Mouse (Mus musculus): ENCODE results near the gene Olfr1378. TPM values are rescaled to one million over a fixed set of nuclear protein-coding genes. Genes with fewer than 3 reads are reported as not detected.

Gene Olfr1378
- polyA plus RNA-seq (2016; fragmentation: Nextera tagmentation; extraction: Ambion mirVana): not detected in 2 replicates

DNA sequence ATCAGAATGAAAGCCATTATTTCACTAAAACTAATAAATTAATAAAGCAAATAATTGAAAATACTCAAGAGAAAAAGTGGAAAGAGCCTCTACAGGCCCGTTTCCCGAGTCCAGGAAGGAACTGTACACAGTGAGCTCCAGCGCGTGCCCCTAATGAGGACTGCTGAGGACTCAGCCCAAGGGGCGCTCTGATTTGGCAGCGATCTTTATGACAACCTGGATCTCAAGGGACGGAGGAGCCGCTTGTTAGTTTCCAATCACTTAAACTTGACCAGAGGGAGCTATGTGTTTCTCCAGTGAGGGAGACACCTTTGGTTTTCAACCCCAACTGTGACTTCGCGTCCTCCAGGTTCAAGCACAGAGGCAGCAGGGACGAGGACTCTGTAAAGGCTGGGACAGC, at the start of gene Olfr1378:
Gene Olfr1378, plus strand, starts transcription at position 301 of the 400 bp plus-strand sequence.
- no peak within 1 kb of the TSS for H3K27ac ChIP-seq
- H3K4me2 ChIP-seq: no peak within 1 kb of the TSS
- no peak within 1 kb of the TSS for H3K4me3 ChIP-seq (replicated peaks)
- WGBS: 92% methylated on average over 11 of the region's 11 CpGs
- H3K9ac ChIP-seq: no peak within 1 kb of the TSS
- no peaks in the 10 kb centered on the region for H3K36me3 ChIP-seq (replicated peaks)
- H3K9me3 ChIP-seq: no peaks in the 10 kb centered on the region
- H3K4me1 ChIP-seq: no peaks in the 10 kb centered on the region; the same call in 1 of the 2 replicates
- ATAC-seq (ENCODE audit: low FRiP score): no peak
- no peaks in the 10 kb centered on the region for H3K27me3 ChIP-seq

DNA sequence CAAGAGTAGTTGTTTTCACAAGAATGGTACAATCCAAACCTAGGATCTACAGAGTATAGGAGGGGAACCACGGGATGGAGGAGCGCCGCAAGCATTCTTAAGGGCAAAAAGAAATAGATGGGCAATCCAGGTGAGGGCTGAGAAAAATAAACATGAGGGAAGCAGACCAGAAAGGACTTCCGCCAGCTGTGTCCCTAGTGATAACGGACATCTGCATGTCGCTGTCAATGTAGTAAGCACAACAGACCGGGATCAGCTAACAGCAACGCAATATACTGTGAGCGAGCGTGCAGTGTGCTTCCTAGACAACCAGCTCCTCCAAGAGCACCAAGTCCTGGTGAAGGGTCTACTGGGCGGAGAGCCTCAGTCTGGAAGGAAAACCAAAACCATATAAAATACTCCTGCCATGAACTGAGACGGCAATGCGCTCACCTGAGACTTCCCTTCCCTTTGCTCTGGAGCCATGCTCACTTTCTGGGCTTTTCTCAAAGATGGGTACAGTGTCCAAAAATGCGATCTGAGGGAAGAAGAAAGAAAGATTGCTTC, 35.8 kb upstream of the Olfr1378 start:
- 38% methylated on average over 14 of the region's 14 CpGs for whole genome bisulfite sequencing
- no peak for ATAC-seq (ENCODE audit: low FRiP score)
- peak overlapping the region; percentile 60 for H3K4me3 ChIP-seq (replicated peaks)
- no peaks in the 10 kb centered on the region for H3K36me3 ChIP-seq (replicated peaks)
- peaks cover 10% of the 10 kb centered on the region for H3K4me1 ChIP-seq
- H3K27me3 ChIP-seq: peaks cover 14% of the 10 kb centered on the region; the same call in 1 of the 2 replicates
- H3K4me2 ChIP-seq: peak overlapping the region; percentile 84
- peak overlapping the region; percentile 75 for H3K9ac ChIP-seq
- 0 out of 2 replicates have a peak overlapping the region, but pooled peaks have one; percentile 25 for H3K27ac ChIP-seq
- H3K9me3 ChIP-seq: no peaks in the 10 kb centered on the region

DNA sequence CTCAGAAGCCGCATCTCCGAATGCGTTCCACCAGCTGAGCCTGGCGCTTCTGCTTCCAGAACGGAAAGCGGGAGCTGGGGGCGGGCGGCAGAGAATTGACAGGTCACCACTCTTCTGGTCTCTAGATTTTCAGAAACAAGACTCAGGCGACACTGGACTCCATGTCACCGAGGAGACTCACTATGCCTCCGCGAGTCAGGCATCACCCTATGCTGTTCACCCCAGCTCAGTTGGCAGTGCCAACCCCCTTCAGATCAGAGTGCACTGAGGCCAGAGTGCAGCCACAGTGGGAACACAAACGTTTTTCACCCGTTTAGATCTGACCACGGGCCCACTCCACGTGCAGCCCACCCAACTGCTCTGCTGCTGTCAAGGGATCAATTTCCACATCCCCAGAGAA, 35.3 kb upstream of the Olfr1378 start:
- peak; percentile 66 for ATAC-seq (ENCODE audit: low FRiP score)
- Histone ChIP-seq H3K27me3 (peaks cover 14% of the 10 kb centered on the region; the same call in 1 of the 2 replicates), H3K4me1 (peaks cover 10% of the 10 kb centered on the region), H3K9ac (peak overlapping the region; percentile 75), H3K36me3 (replicated peaks) (no peaks in the 10 kb centered on the region), H3K4me2 (peak overlapping the region; percentile 84), H3K9me3 (no peaks in the 10 kb centered on the region), H3K4me3 (replicated peaks) (peak overlapping the region; percentile 60), H3K27ac (peak overlapping the region; percentile 25; the same call in 1 of the 2 replicates)
- WGBS: 2% methylated on average over 16 of the region's 16 CpGs

DNA sequence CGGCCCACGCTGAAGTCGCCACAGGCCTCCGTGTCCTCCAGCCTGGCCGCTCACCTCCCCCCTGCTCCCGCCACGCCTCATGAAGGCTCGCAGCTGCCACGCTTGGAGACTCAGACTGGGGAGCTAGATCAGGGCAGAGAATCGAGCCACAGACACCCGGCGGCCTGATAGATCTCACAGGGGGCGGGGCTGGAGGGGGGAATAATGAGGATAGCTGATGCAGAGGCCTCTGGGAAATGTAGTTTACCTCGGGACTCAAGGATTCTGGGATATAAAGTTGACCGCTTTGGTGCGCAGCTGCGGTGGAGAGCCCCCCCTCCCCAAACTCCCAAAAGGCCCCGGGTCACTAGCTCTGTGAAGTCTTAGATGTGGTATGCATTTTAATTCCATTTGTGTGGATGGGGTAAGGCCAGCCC, 34.9 kb upstream of the Olfr1378 start, which contains the start of gene Zfp354b:
Gene Zfp354b, minus strand, starts transcription at position 183 of the 416 bp plus-strand sequence.
- peaks cover 14% of the 10 kb centered on the region; the same call in 1 of the 2 replicates for H3K27me3 ChIP-seq
- no peaks in the 10 kb centered on the region for H3K36me3 ChIP-seq (replicated peaks)
- H3K27ac ChIP-seq: peak within 1 kb of the TSS; percentile 25; the same call in 1 of the 2 replicates
- 0% methylated on average over 18 of the region's 18 CpGs for WGBS
- ATAC-seq (ENCODE audit: low FRiP score): peak; percentile 96
- peak within 1 kb of the TSS; percentile 84 for H3K4me2 ChIP-seq
- H3K4me1 ChIP-seq: peaks cover 10% of the 10 kb centered on the region
- H3K4me3 ChIP-seq (replicated peaks): peak within 1 kb of the TSS; percentile 60
- no peaks in the 10 kb centered on the region for H3K9me3 ChIP-seq
- peak within 1 kb of the TSS; percentile 75 for H3K9ac ChIP-seq

DNA sequence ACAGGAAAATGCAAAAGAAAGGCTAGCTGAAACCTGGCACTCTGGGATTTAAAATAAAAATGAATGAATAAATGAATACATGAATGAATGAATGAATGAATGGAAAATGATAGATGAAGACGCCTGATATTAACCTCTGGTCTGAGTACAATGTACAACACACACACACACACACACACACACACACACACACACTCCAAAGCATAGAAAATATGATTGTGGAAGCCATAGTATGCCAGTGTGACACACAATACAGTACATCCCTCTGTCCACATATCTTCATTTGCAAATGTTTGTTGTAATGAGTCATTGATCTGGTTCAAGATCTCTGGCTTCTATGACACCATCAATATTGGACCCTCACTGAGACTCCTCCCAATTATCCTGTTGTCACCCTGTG, 34.3 kb upstream of the Olfr1378 start:
- WGBS: 50% methylated on average over 1 of the region's 1 CpGs
- H3K4me3 ChIP-seq (replicated peaks): no peak overlapping the region
- ATAC-seq (ENCODE audit: low FRiP score): peak; percentile 51
- no peaks in the 10 kb centered on the region for H3K9me3 ChIP-seq
- H3K9ac ChIP-seq: no peak overlapping the region
- no peaks in the 10 kb centered on the region for H3K36me3 ChIP-seq (replicated peaks)
- peak overlapping the region; percentile 84; the same call in 1 of the 2 replicates for H3K4me2 ChIP-seq
- H3K27ac ChIP-seq: no peak overlapping the region
- H3K4me1 ChIP-seq: peaks cover 10% of the 10 kb centered on the region
- H3K27me3 ChIP-seq: peaks cover 14% of the 10 kb centered on the region; the same call in 1 of the 2 replicates

GRCm38 (mm10) chr11:50938435-50938834, 27.9 kb upstream of the Olfr1378 start:
- Histone ChIP-seq H3K27ac (no peak overlapping the region), H3K27me3 (no peaks in the 10 kb centered on the region), H3K9me3 (no peaks in the 10 kb centered on the region), H3K9ac (no peak overlapping the region), H3K4me1 (no peaks in the 10 kb centered on the region), H3K4me3 (replicated peaks) (no peak overlapping the region), H3K4me2 (no peak overlapping the region), H3K36me3 (replicated peaks) (no peaks in the 10 kb centered on the region)
- 82% methylated on average over 8 of the region's 8 CpGs for WGBS
- no peak for ATAC-seq (ENCODE audit: low FRiP score)

DNA sequence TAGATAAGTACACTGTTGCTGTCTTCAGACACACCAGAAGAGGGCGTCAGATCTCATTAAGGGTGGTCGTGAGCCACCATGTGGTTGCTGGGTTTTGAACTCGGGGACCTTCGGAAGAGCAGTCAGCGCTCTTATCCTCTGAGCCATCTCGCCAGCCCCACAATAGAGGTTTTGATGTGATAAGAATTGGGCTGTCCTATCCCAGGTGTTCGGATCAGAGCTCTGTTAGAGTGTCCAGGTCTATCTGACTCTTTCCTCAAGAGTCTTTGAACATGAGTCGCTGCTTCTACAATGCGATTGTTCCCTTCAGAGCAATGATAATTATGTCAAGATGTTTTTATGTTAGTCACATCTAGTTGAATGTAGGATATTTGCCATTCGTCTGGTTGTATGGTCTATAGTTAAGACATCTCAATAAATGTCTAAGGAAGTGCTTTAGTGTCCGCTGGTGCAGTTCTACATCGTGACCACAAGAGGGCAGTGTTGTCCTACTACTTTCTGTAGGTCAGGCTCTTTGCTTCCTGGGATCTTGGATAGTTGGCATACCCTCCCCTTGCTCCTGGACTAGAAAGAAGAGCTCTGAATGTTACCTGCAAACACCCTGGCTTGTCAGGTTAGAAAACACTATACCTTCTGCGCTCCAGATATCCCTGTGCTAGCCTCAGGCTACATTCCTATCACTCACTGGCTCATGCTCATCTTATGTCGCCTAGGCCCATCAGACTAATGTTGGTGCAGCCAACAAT, 26.5 kb upstream of the Olfr1378 start:
- WGBS: 37% methylated on average over 14 of the region's 14 CpGs
- Histone ChIP-seq H3K4me2 (no peak overlapping the region), H3K4me1 (no peaks in the 10 kb centered on the region), H3K9ac (no peak overlapping the region), H3K9me3 (no peaks in the 10 kb centered on the region), H3K36me3 (replicated peaks) (no peaks in the 10 kb centered on the region), H3K4me3 (replicated peaks) (no peak overlapping the region), H3K27ac (no peak overlapping the region), H3K27me3 (no peaks in the 10 kb centered on the region)
- ATAC-seq (ENCODE audit: low FRiP score): 0 out of 2 replicates have a peak, but pooled peaks have one; percentile 36

GRCm38 (mm10) chr11:50942386-50942785, 23.9 kb upstream of the Olfr1378 start:
- Histone ChIP-seq H3K27ac (no peak overlapping the region), H3K4me3 (replicated peaks) (no peak overlapping the region), H3K9ac (no peak overlapping the region), H3K9me3 (no peaks in the 10 kb centered on the region), H3K4me2 (no peak overlapping the region), H3K27me3 (no peaks in the 10 kb centered on the region), H3K4me1 (no peaks in the 10 kb centered on the region), H3K36me3 (replicated peaks) (no peaks in the 10 kb centered on the region)
- no peak for ATAC-seq (ENCODE audit: low FRiP score)
- WGBS: 73% methylated on average over 12 of the region's 12 CpGs

DNA sequence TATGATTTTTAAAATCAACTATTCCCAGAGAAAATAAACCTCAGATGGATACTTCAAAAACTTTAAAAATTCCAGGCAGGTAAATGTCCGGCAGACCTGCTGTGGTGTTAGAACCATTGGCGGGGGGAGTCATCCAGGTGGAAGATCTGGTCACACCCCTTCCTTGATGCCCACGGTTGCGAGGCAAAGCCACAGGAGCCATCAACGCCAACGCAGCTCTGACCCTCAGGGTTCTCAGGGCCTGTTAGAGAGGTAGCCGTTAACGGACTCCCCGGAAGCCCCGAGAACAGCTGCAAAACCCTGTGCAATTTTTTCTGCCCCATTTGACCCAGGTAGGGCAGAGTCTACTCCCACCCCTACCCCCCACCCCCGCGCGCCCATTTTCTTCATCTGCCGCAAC, 22.8 kb upstream of the Olfr1378 start, which contains the start of gene 4933414I15Rik:
Gene 4933414I15Rik, minus strand, starts transcription at position 260 of the 400 bp plus-strand sequence.
- no peaks in the 10 kb centered on the region for H3K36me3 ChIP-seq (replicated peaks)
- no peaks in the 10 kb centered on the region for H3K4me1 ChIP-seq
- H3K27me3 ChIP-seq: no peaks in the 10 kb centered on the region
- 82% methylated on average over 14 of the region's 14 CpGs for WGBS
- no peak within 1 kb of the TSS for H3K9ac ChIP-seq
- no peak for ATAC-seq (ENCODE audit: low FRiP score)
- H3K27ac ChIP-seq: no peak within 1 kb of the TSS
- no peak within 1 kb of the TSS for H3K4me2 ChIP-seq
- H3K9me3 ChIP-seq: no peaks in the 10 kb centered on the region
- H3K4me3 ChIP-seq (replicated peaks): no peak within 1 kb of the TSS

GRCm38 (mm10) chr11:50952290-50952689, 14.0 kb upstream of the Olfr1378 start:
- Histone ChIP-seq H3K4me3 (replicated peaks) (no peak overlapping the region), H3K36me3 (replicated peaks) (no peaks in the 10 kb centered on the region), H3K27me3 (no peaks in the 10 kb centered on the region), H3K27ac (no peak overlapping the region), H3K9me3 (no peaks in the 10 kb centered on the region), H3K4me1 (no peaks in the 10 kb centered on the region), H3K9ac (no peak overlapping the region), H3K4me2 (no peak overlapping the region)
- WGBS: 80% methylated on average over 14 of the region's 14 CpGs
- no peak for ATAC-seq (ENCODE audit: low FRiP score)

DNA sequence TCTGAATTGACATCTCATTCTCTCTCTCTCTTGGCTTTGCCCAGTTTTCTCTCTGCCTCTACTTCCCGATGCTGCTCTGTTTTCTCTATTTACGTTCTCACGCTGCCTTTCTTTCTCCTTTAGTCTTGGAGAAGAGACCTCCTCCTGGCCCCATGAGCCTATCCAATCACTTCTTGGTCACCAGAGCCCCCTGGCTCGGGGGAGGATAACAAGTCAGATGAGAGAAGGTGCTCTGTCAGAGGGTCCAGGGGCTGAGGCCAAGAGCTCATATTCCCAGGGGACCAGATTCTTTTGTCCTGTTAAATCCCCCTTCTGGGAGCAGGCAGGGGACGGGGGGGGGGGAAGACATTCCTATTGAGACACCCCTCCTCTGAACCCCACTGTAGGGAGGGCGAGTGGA, 12.7 kb upstream of the Olfr1378 start, which contains the start of gene Prop1:
Gene Prop1, minus strand, starts transcription at position 101 of the 400 bp plus-strand sequence.
- 75% methylated on average over 6 of the region's 6 CpGs for WGBS
- H3K27ac ChIP-seq: no peak within 1 kb of the TSS
- no peak for ATAC-seq (ENCODE audit: low FRiP score)
- no peak within 1 kb of the TSS for H3K4me2 ChIP-seq
- H3K4me1 ChIP-seq: no peaks in the 10 kb centered on the region
- no peak within 1 kb of the TSS for H3K4me3 ChIP-seq (replicated peaks)
- no peak within 1 kb of the TSS for H3K9ac ChIP-seq
- no peaks in the 10 kb centered on the region for H3K36me3 ChIP-seq (replicated peaks)
- H3K27me3 ChIP-seq: no peaks in the 10 kb centered on the region
- no peaks in the 10 kb centered on the region for H3K9me3 ChIP-seq

DNA sequence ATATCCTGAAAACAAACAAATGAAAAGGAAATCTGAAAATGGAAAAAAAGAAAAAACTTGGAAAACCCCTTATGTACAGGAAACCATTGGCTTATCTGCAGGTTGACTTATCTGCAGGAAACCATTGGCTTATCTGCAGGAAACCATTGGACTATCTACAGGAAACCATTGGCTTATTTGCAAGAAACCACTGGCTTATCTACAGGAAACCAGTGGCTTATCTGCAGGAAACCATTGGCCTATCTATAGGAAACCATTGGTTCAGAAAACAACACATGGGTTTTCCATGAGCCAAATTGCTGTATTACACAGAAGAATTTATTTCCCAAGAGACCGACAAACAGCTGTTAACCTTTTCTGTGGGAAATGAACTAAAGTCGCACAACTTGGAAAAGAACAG, 1.4 kb upstream of the Olfr1378 start:
- 90% methylated on average over 2 of the region's 2 CpGs for WGBS
- Histone ChIP-seq H3K4me2 (no peak overlapping the region), H3K4me3 (replicated peaks) (no peak overlapping the region), H3K27me3 (no peaks in the 10 kb centered on the region), H3K27ac (no peak overlapping the region), H3K9me3 (no peaks in the 10 kb centered on the region), H3K4me1 (no peaks in the 10 kb centered on the region; the same call in 1 of the 2 replicates), H3K9ac (no peak overlapping the region), H3K36me3 (replicated peaks) (no peaks in the 10 kb centered on the region)
- ATAC-seq (ENCODE audit: low FRiP score): no peak

All from forebrain, embryonic 12.5 days (tissue).